Mouse (Mus musculus) lung, postnatal 10 days (tissue): Measurements from ENCODE around the gene Zfand3.

ENCODE experiments used
- DNase-seq: peaks from one replicate; pipeline ENCODE4 v3.0.0; 2021

Zfand3 gene

GRCm38 (mm10) chr17:29998566-29999295 is 5.8 kb upstream of the Zfand3 start:
- no peak for DNase-seq

GRCm38 (mm10) chr17:30005103-30005443 is 540 bp downstream of the Zfand3 start:
- DNase-seq, result no peak

- DNase-seq, result peak; percentile 62
Measured at GRCm38 (mm10) chr17:30005451-30005941, 963 bp downstream of the Zfand3 start.

- DNase-seq, result no peak
Measured at GRCm38 (mm10) chr17:30006877-30007276, 2.3 kb downstream of the Zfand3 start.

- no peak for DNase-seq
Measured at GRCm38 (mm10) chr17:30007883-30008282, 3.4 kb downstream of the Zfand3 start.

GRCm38 (mm10) chr17:30008392-30008791 is 3.9 kb downstream of the Zfand3 start:
- DNase-seq, result no peak

- DNase-seq, result no peak
Measured at GRCm38 (mm10) chr17:30014660-30015059, 10.1 kb downstream of the Zfand3 start.

- no peak for DNase-seq
Measured at GRCm38 (mm10) chr17:30018927-30019610, 14.5 kb downstream of the Zfand3 start.

- DNase-seq, result no peak
Measured at GRCm38 (mm10) chr17:30019942-30020341, 15.4 kb downstream of the Zfand3 start.

- DNase-seq, result peak; percentile 86
Measured at GRCm38 (mm10) chr17:30024651-30025050, 20.1 kb downstream of the Zfand3 start.

- DNase-seq, result peak; percentile 56
Measured at GRCm38 (mm10) chr17:30026617-30027016, 22.1 kb downstream of the Zfand3 start.

- peak; percentile 79 for DNase-seq
Measured at GRCm38 (mm10) chr17:30027343-30028029, 23.0 kb downstream of the Zfand3 start.

GRCm38 (mm10) chr17:30029633-30030226 is 25.2 kb downstream of the Zfand3 start:
- no peak for DNase-seq

- no peak for DNase-seq
Measured at GRCm38 (mm10) chr17:30032796-30033195, 28.3 kb downstream of the Zfand3 start.

- no peak for DNase-seq
Measured at GRCm38 (mm10) chr17:30033991-30034390, 29.5 kb downstream of the Zfand3 start.

- no peak for DNase-seq
Measured at GRCm38 (mm10) chr17:30035216-30036005, 30.9 kb downstream of the Zfand3 start.

GRCm38 (mm10) chr17:30043163-30043822 is 38.8 kb downstream of the Zfand3 start:
- DNase-seq, result no peak

- no peak for DNase-seq
Measured at GRCm38 (mm10) chr17:30045181-30045580, 40.6 kb downstream of the Zfand3 start.

GRCm38 (mm10) chr17:30046654-30047053 is 42.1 kb downstream of the Zfand3 start:
- no peak for DNase-seq

- no peak for DNase-seq
Measured at GRCm38 (mm10) chr17:30051523-30052346, 47.2 kb downstream of the Zfand3 start.

GRCm38 (mm10) chr17:30052347-30052742 is 47.8 kb downstream of the Zfand3 start:
- DNase-seq, result no peak
